Mouse (Mus musculus) gastrocnemius, postnatal 25 days (tissue): ENCODE data around the gene C87436. TPM values are rescaled to one million over a fixed set of nuclear protein-coding genes. Genes with fewer than 3 reads are reported as not detected.
A peak's percentile ranks its signal among the peaks of the same experiment; 100 is the strongest.

Source experiments
- DNase-seq: peaks from one replicate; pipeline ENCODE4 v3.0.0; 2022
- long read RNA-seq, 2 experiments: library from polyadenylated mRNA; stranded (forward); transcript quantifications; one replicate each; pipeline ENCODE4 v2.0.0; 2021
- total RNA-seq, 2 experiments: library from RNA; stranded (reverse); gene quantifications; 1 replicate in 1 of 2; 2 replicates in 1 of 2; pipeline ENCODE4 v1.2.3; 2021

The C87436 gene
- total RNA-seq = 1 to 10 TPM; 6.1 to 6.4 TPM
- long read RNA-seq, experiment 1, partial matches to known transcripts = 0 of 5 reads
- long read RNA-seq, experiment 1, other reads (novel, unspliced or antisense) = 4 of 5 reads
- long read RNA-seq, experiment 2, partial matches to known transcripts = 2 of 14 reads
- long read RNA-seq, experiment 2, other reads (novel, unspliced or antisense) = 8 of 14 reads

DNA sequence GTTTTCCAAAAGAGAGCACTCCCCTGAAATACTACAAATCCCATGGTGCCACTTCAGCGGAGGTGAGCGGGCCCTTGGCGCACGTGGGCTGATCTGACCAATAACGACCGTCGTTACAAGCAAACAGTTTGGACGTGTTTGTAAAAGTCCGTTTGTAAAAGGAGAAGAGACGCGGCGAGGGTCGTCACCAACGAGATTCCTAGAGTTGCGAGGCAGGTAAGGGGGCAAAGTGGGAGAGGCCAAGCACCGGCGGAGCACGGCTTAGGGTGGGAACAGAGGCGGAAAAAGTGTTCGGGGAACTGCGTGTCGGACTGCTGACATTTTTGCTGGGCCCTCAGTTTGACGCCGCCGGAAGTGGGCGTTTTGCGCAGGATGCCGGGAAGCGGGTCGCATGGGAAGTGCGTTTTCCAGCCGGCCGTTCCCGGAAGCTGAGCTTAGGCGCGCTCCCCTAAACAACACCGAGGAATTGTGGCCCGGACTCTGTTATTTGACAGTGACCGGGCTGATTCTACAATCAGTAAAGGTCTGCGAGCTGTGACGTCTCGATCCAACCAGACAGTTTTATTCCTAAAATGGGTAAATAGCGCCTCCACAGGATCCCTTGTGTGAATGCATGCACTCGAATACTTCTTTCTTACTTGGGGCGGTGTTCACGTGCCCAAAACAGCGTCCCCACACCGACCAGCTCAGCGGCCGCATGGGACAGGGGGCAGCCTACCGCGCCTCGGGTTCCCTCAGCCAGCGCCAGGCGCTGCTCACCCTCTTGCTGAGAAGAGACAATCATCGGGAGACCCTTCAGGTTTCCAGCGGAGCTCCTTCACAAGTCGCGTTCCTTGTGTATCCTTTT, at the start of gene C87436:
TSS of gene C87436 (plus strand) at position 103 of the 847 bp plus-strand sequence.
- DNase-seq = peak; percentile 91

- DNase-seq = no peak
Measured at GRCm38 (mm10) chr6:86388461-86388860, 49.7 kb upstream of the C87436 start.

DNA sequence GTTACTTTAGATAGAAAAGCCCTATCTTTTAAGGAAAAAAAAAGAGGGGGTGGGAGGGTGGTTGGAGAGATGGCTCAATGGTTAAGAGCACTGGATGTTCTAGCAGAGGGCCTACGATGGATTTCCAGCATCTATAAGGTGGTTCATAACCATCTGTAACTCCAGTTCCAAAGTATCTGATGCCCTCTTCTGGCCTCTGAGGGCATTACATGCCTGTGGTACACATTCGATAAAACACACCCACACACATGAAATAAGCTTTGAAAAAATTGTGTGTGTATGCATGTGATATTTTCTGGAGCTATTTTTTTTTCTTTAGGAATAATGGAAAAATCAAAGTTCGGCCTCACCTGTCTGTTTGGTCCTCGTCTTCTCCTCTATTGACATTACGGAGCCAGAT, 46.8 kb upstream of the C87436 start:
- no peak for DNase-seq

GRCm38 (mm10) chr6:86393187-86393586, 45.0 kb upstream of the C87436 start:
- DNase-seq = no peak

DNA sequence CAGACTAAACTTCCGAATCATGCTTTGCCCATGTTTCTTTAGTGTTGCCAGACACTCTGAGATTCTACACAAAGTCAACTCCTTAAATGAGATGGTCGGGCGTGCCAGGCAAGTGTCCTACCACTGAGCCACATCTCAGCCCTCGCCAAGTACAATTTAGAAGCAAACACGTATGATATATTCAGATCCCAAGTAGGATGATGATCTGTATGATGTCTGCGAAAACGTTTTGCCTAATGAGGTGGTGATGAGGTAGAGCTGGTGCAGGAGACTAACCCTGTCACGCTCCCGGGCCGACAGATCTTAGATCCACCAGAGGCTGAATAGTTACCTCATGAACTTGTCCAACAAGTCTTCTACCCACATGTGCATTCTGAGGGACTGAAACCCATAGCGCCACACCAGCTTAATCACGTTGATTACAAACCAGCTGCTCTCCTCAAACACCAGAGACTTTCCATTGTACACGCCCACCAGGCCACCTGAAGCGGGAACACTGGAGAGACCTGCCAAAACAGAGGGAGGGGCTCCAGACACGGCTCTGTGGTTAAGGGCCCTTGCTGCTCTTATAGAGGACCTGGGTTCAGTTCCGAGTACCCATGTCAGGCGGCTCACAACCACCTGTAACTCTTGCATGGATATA, 44.0 kb upstream of the C87436 start:
- no peak for DNase-seq

GRCm38 (mm10) chr6:86395021-86395420, 43.2 kb upstream of the C87436 start:
- DNase-seq = no peak

DNA sequence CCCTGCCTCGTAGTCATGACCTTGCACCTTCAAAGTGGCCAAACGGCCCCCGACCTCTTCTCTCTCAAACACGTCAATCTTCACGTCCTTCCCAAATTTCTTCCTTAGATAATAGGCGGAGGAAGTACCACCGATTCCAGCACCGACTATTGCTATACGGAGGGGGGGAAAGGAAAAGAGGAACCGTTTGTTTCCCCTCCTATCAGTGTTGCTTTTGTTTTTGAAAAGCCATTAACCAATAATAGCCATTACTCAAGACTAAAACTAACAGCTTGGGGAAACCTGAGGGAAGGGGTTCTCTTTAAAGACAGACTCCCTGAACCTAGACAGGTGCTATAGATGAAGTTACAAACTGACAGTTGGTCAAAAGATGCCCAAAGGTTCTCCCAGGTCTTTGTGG, 42.2 kb upstream of the C87436 start:
- no peak for DNase-seq

DNA sequence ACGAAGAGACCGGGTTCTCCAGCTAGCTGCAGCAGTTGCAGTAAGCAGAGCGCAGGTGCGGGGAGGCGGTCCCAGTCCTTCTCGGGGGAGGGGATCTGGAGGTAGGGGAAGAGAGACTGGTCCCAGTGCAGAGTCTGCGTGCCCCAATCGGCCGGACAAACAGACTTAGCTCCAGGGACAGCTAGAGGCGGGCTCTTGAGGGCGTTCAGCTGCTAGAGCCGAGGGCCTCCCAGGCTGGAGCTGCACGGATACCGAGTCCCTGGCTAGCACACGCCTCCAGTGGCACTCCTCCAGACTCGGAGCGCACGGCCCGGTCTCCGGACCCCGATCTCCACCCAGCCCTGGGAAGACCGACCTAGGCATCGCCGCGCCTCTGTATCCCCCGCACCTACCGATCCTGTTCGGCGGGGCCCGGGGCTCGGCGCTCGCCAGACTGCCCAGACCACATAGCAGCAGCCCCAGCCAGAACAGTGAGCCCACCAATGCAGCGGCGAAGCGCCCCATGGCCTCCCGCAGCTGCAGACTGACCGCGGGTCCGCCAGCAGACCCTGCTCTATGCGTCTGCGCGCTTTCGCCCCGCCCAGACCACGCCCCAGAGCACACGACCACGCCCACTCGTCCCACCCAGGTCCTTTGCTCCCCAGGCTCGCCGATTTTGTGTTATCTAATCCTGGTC, 41.5 kb upstream of the C87436 start, which contains the start of gene Pcyox1:
TSS of gene Pcyox1 (minus strand) at position 574 of the 676 bp plus-strand sequence.
- peak; percentile 88 for DNase-seq

DNA sequence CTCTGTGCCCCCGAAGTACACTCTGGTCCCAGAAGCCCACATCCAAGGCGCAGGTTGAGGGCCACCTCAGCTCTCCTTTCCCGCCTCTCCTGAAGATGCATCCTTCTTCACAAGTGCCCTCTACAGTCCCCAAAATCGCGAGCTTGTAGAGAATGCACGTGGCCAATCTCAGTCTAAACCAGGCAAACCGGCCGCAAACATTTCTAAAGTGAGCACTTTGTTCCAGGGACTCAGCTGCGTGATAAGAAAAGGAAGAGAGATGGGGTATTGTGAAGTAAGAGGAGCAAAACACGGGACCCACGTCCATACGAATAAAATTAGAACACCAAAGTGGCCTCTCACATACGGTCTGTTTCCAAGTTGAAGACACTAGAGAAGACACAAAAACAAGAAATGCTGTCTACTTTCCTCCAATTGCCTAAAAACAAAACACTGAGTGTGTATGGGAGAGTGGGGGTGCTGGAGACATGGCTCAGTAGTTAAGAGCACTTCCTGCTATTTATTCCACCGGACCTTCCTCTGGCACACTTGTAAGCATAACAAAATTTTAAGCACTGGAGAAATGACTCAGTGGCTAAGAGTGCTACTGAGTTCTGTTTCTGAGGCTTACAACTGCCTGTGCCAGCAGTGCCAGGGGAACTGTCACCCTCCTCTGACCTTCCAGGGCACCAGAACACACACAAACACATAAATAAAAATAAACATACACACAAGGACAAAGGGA, 40.8 kb upstream of the C87436 start:
- DNase-seq = no peak

GRCm38 (mm10) chr6:86398986-86399385, 39.2 kb upstream of the C87436 start:
- no peak for DNase-seq

- no peak for DNase-seq
Measured at GRCm38 (mm10) chr6:86399995-86400394, 38.2 kb upstream of the C87436 start.

DNA sequence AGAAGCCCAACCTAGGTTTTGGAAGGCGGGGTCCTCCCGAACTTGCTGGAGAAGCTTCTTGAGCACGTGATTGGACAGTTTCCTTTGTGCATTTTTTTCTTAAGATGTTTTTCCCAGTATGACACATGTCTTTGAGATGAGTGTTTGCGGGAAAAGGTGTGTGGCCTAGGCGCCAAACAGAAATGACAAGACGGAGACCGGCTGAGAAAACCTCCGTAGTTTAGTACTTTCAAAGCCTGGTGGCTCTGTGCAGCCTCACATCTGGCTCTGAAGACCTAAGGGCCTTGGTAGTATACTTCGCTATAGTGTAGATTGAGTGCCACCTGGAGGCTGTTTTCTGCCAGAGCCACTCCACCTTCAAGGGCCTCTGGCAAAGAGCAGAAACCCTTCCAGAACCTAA, 37.2 kb upstream of the C87436 start:
- peak; percentile 51 for DNase-seq

DNA sequence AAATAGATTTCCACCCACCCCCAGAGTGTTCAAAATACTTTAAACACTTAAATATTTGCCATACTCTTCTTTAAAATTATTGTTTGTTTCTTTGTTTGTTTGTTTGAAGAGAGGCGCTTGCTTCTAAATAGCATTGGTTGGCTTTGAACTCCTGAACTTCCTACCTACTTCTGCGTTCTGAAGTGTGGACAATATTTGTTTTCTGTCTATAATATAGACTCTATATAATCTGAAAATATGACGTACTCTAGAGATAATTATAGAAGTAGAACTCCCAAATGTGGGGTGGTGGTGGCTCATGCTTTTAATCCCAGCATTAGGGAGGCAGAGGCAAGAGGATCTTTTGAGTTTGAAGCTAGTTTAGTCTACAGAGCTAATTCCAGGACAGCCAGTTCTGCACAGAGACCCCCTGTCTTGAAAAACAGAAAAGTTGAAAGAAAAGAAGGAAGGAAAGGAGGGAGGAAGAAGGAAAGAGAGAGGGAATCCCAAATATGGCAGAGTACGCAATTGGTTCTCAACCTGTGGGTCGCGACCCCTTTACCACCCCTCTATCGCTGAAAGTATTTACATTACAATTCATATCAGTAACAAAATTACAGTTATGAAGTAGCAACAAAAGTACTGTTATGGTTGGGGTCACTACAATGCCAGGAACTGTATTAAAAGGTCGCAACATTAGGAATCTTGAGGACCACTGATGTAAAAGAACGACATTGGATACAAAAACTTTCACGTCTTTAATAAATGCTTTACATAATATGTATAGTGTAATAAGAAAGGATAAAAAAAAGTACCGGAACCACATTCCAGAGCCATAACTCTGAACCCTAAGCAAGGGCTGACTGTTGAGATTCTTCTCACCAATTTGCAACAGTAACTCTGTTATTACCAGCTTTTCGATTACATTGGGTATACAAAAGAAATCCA, 35.2 kb upstream of the C87436 start:
- DNase-seq = no peak

DNA sequence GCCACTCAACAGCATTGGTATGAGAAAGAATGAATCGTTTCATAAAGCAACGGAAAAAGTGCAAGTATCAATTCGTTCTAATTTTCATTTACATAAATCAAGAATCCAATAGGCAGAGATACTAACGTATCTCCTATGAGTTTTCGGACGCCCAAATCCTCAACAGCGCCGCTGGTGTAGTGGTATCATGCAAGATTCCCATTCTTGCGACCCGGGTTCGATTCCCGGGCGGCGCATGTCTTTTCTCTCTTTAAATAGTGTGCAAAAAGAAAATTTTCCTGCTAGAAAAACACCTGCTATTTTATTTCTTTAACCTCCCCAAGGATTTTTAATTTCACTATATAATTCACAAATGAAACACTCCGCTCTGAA, 34.5 kb upstream of the C87436 start:
- no peak for DNase-seq

GRCm38 (mm10) chr6:86404100-86404861, 33.9 kb upstream of the C87436 start, which contains the start of gene Tia1:
Tia1 (plus strand) TSS chr6:86404219.
- peak; percentile 98 for DNase-seq

DNA sequence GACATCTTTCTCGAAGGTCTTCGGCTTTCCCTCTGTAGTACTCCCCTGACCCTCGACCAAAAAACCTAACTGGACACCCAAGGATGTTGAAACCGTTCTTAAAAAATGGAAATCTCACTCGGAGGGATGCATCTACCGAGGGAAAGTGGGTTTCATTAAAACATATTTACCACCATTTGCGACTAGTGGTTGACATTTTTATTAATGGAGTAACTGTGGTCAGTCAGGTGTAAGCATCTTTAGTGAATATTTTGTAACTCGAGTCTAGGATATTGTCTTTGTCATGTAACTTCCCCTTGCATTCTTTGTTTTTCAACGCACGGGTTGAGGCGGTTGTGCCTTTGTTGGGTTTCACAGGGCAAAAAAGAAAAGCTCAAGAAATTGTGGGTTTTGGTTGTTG, 33.2 kb upstream of the C87436 start:
- DNase-seq = no peak

- peak; percentile 24 for DNase-seq
Measured at GRCm38 (mm10) chr6:86406306-86406705, 31.9 kb upstream of the C87436 start.

DNA sequence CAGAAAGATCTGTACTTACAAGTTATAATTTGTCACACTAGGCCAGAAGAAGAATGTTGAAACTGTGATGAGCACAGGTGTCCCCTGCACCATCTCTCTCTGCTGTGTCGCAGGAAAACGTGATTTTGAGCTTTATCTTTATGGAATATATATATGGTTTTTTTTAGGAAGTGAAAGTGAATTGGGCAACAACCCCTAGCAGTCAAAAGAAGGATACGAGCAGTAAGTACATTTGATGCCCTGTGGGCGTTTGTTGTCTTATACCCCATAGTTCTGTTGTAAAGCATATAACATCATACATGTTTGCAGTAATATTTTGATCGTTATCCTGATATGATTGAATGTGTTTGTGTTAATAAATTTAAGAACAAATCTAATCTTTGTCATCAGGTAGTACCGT, 19.5 kb upstream of the C87436 start:
- DNase-seq = no peak

DNA sequence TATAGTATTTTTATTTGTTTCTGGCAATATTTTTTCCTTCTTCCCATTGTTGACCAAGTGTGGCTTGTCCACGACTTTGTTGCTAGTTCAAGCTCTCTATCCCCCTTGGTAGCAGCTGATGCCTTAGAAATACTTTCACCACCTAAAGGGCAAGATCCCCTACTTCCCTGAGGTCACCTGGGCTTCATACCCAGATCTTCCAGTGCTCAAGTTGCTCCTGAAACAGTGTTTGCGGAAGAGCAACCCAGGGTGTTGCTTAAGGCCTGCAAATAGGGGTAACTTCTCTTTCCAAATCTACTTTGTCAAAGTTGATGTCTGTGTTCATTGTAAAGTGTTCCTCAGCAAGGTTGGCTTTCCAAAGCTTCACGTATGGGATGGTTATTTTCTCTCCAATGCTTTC, 18.9 kb upstream of the C87436 start:
- DNase-seq = no peak

DNA sequence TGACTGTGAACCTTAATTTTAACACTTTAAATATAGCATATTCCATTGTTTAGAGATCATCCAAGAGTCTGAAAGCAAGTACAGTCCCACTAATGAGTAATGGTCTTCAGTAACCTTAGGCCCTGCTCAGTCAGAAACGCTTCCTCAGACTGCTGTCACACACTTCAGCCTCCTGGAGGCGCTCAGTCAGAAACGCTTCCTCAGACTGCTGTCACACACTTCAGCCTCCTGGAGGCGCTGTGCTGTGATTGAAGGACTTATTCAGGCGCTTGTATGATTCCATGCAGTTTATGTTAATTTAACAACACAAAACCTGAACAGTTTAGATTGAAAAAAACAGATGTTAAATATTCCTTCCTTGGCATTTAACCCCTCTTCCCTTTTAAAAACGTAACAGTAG, 17.7 kb upstream of the C87436 start:
- no peak for DNase-seq
